Mouse (Mus musculus) heart, embryonic 12.5 days (tissue): ENCODE results near the gene Klhl36. TPM values are rescaled to one million over a fixed set of nuclear protein-coding genes. Genes with fewer than 3 reads are reported as not detected.
"Not testable (repeated sequence)": the region's sequence is repeated elsewhere in the genome, so short reads cannot be mapped to it uniquely, and the experiment has no call there.

Experiments
- ATAC-seq: fragments of 200-750 bp; cut with Nextera tagmentation; 2 replicates; pipeline ENCODE4 v1.8.0; 2017; ENCODE audit warnings: moderate TSS enrichment, moderate library complexity; ENCODE audit not compliant: insufficient number of reproducible peaks, low FRiP score
- H3K27ac ChIP-seq: fragments of 300-500 bp; sonication (generic); 2 replicates; pipeline ENCODE4 v1.5.1; 2016; ENCODE audit warnings: mild to moderate bottlenecking, moderate library complexity; ENCODE audit not compliant: poor library complexity, severe bottlenecking
- H3K27me3 ChIP-seq: fragments of 300-500 bp; sonication (generic); replicated peaks from 2 replicates; pipeline ENCODE4 v1.6.1; 2016; ENCODE audit warnings: mild to moderate bottlenecking, moderate library complexity
- H3K36me3 ChIP-seq: fragments of 300-500 bp; sonication (generic); 2 replicates; pipeline ENCODE4 v1.6.1; 2016; ENCODE audit warnings: mild to moderate bottlenecking, moderate library complexity
- H3K4me1 ChIP-seq: fragments of 300-500 bp; sonication (generic); replicated peaks from 2 replicates; pipeline ENCODE4 v1.6.1; 2016; ENCODE audit warnings: mild to moderate bottlenecking
- H3K4me2 ChIP-seq: fragments of 300-500 bp; sonication (generic); 2 replicates; pipeline ENCODE4 v1.6.1; 2016; ENCODE audit warnings: mild to moderate bottlenecking, moderate library complexity
- H3K4me3 ChIP-seq: fragments of 300-500 bp; sonication (generic); 2 replicates; pipeline ENCODE4 v1.5.1; 2016; ENCODE audit warnings: mild to moderate bottlenecking
- H3K9ac ChIP-seq: fragments of 300-500 bp; sonication (generic); 2 replicates; pipeline ENCODE4 v1.6.1; 2016; ENCODE audit warnings: mild to moderate bottlenecking, moderate library complexity
- H3K9me3 ChIP-seq: fragments of 300-500 bp; sonication (generic); replicated peaks from 2 replicates; pipeline ENCODE4 v1.6.1; 2016; ENCODE audit warnings: mild to moderate bottlenecking, moderate library complexity
- WGBS: fragments of 180-500 bp; shearing (Covaris S2); methylation state at CpG from one replicate; pipeline ENCODE4 v1.1.7; 2016; 5-methylcytosine and 5-hydroxymethylcytosine counted together
- polyA plus RNA-seq: library from polyadenylated mRNA; unstranded; fragments of >200 nt; fragmentation: Nextera tagmentation; extraction: Ambion mirVana; gene quantifications from 2 replicates; pipeline ENCODE4 v1.2.1, GENCODE M21; 2016

The Klhl36 gene
- polyA plus RNA-seq, 1 experiment from 2014 or later = 10.3 TPM

- ATAC-seq = no peak
- Histone ChIP-seq H3K27ac (no peak overlapping the region), H3K4me2 (peak overlapping the region; percentile 19), H3K27me3 (0 out of 2 replicates have a peak, but pooled peaks cover 3% of the 10 kb centered on the region), H3K9ac (no peak overlapping the region), H3K4me1 (peaks cover 18% of the 10 kb centered on the region), H3K4me3 (no peak overlapping the region), H3K9me3 (peaks cover 4% of the 10 kb centered on the region; the same call in 1 of the 2 replicates), H3K36me3 (no peaks in the 10 kb centered on the region)
- 27% methylated on average over 8 of the region's 8 CpGs for WGBS
Measured at GRCm38 (mm10) chr8:119844577-119844976, 17.5 kb upstream of the Klhl36 start.

- H3K9me3 ChIP-seq, H3K27ac ChIP-seq, H3K27me3 ChIP-seq, H3K4me2 ChIP-seq, ATAC-seq, H3K4me3 ChIP-seq, H3K9ac ChIP-seq, H3K36me3 ChIP-seq: not testable (repeated sequence)
- H3K4me1 ChIP-seq = peaks cover 14% of the 10 kb centered on the region
- WGBS = 81% methylated on average over 7 of the region's 7 CpGs
Measured at GRCm38 (mm10) chr8:119845741-119846140, 16.3 kb upstream of the Klhl36 start.

DNA sequence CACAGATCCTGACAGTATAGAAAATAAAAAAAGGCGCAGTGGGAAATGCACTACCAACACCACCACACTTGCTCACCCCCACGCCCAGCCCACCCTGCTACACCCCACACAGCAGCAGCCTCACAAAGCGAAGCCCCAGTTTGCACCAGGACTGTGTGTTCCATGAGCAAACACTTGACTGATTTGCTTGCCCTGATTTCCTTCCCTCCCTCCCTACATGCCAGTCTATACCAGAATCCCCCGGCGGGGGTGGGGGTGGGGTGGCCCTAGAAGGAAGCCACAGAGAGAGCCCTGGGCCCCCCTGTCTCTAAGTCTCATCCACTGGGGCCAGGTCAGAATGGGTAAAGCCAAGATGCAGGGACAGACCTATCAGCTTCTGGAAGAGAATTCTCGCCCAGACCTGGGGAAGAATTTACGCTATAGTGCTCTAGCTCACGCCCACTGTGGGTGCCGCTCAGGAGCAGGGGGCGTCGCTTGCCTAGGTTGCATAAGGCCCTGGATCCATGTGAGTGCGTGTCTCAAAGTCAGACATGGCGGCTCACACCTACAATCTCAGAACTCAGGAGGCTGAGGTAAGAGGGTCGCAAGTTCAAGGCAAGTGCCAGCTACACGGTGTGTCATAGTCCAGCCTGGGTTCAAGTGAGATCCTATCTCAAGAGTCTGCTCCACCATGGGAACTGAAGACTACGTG lies 14.7 kb upstream of the Klhl36 start:
- Histone ChIP-seq H3K9me3 (peaks cover 6% of the 10 kb centered on the region; the same call in 1 of the 2 replicates), H3K4me1 (peaks cover 8% of the 10 kb centered on the region), H3K9ac (no peak overlapping the region), H3K27ac (no peak overlapping the region), H3K4me2 (no peak overlapping the region), H3K27me3 (0 out of 2 replicates have a peak, but pooled peaks cover 3% of the 10 kb centered on the region), H3K4me3 (no peak overlapping the region), H3K36me3 (no peaks in the 10 kb centered on the region)
- WGBS = 75% methylated on average over 16 of the region's 16 CpGs
- no peak for ATAC-seq

- no peak for ATAC-seq
- Histone ChIP-seq H3K9ac (no peak overlapping the region), H3K4me1 (peaks cover 6% of the 10 kb centered on the region), H3K27me3 (peaks cover 5% of the 10 kb centered on the region; the same call in 1 of the 2 replicates), H3K4me2 (no peak overlapping the region), H3K36me3 (no peaks in the 10 kb centered on the region), H3K27ac (no peak overlapping the region), H3K4me3 (no peak overlapping the region), H3K9me3 (peaks cover 6% of the 10 kb centered on the region; the same call in 1 of the 2 replicates)
- WGBS = 65% methylated on average over 8 of the region's 8 CpGs
Measured at GRCm38 (mm10) chr8:119853521-119853920, 8.5 kb upstream of the Klhl36 start.

- peaks cover 6% of the 10 kb centered on the region; the same call in 1 of the 2 replicates for H3K9me3 ChIP-seq
- no peak overlapping the region for H3K27ac ChIP-seq
- no peak overlapping the region for H3K9ac ChIP-seq
- H3K36me3 ChIP-seq = no peaks in the 10 kb centered on the region
- peaks cover 6% of the 10 kb centered on the region for H3K4me1 ChIP-seq
- 57% methylated on average over 5 of the region's 5 CpGs for WGBS
- no peak overlapping the region for H3K4me2 ChIP-seq
- ATAC-seq = no peak
- peaks cover 5% of the 10 kb centered on the region; the same call in 1 of the 2 replicates for H3K27me3 ChIP-seq
- H3K4me3 ChIP-seq = no peak overlapping the region
Measured at GRCm38 (mm10) chr8:119854035-119854434, 8.0 kb upstream of the Klhl36 start.

- no peak overlapping the region for H3K27ac ChIP-seq
- 51% methylated on average over 5 of the region's 5 CpGs for WGBS
- no peaks in the 10 kb centered on the region for H3K36me3 ChIP-seq
- no peak for ATAC-seq
- no peak overlapping the region for H3K4me3 ChIP-seq
- H3K9ac ChIP-seq = no peak overlapping the region
- peaks cover 8% of the 10 kb centered on the region for H3K27me3 ChIP-seq
- no peak overlapping the region for H3K4me2 ChIP-seq
- H3K4me1 ChIP-seq = peaks cover 6% of the 10 kb centered on the region
- no peaks in the 10 kb centered on the region for H3K9me3 ChIP-seq
Measured at GRCm38 (mm10) chr8:119855656-119856055, 6.4 kb upstream of the Klhl36 start.

DNA sequence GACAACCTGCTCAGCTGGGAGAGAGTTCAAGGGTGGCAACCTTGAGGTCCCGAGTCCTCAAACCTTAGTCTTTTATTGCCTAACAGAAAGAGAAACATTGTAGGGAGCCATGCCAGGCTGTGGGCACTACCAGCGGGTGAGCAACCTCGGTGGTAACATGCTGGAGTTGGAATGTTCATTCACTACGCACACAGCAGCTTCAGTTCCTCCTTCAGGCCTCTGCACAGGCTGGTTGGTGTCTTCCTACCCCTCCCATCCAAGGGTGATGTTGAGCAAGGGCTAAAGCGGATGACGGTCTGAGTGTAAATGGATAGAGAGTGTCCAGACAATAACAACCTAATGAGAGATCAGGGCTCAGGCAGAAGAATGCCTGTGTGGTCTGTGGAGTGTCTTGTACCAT lies 4.3 kb upstream of the Klhl36 start:
- Histone ChIP-seq H3K9me3 (no peaks in the 10 kb centered on the region), H3K36me3 (no peaks in the 10 kb centered on the region), H3K4me3 (no peak overlapping the region), H3K27ac (no peak overlapping the region), H3K9ac (no peak overlapping the region), H3K4me2 (no peak overlapping the region), H3K27me3 (peaks cover 9% of the 10 kb centered on the region), H3K4me1 (peaks cover 14% of the 10 kb centered on the region)
- ATAC-seq = no peak
- 75% methylated on average over 6 of the region's 6 CpGs for WGBS

GRCm38 (mm10) chr8:119862390-119862734 lies 296 bp downstream of the Klhl36 start:
- peaks cover 5% of the 10 kb centered on the region; the same call in 1 of the 2 replicates for H3K36me3 ChIP-seq
- peaks cover 18% of the 10 kb centered on the region for H3K4me1 ChIP-seq
- H3K4me2 ChIP-seq = peak overlapping the region; percentile 85
- peak; percentile 26 for ATAC-seq
- H3K4me3 ChIP-seq = peak overlapping the region; percentile 83
- H3K9me3 ChIP-seq = no peaks in the 10 kb centered on the region
- 2% methylated on average over 19 of the region's 19 CpGs for WGBS
- H3K27ac ChIP-seq = peak overlapping the region; percentile 49
- peak overlapping the region; percentile 85 for H3K9ac ChIP-seq
- peaks cover 28% of the 10 kb centered on the region; the same call in 1 of the 2 replicates for H3K27me3 ChIP-seq

DNA sequence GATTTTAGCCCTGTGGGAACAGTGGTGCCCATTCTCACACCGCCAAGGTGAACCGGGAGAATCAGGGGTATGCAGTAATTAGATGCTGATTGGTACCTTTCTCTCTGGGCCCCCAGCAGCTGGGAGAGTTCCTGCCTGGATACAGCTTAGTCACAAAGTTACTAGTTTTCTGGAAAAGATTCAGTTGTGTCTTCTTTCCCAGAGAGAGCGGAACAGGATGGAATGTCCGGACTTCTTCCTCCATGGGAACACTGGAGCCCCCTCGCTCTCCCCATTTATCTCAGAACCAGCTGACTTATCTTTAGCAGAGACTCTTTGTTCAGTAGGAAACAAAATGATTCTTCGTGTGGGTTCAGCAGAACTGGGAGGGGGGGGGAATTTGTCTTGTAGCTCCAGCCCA lies 683 bp downstream of the Klhl36 start:
- WGBS = 5% methylated on average over 6 of the region's 6 CpGs
- H3K27ac ChIP-seq = 0 out of 2 replicates have a peak overlapping the region, but pooled peaks have one; percentile 49
- H3K4me2 ChIP-seq = peak overlapping the region; percentile 85
- H3K4me1 ChIP-seq = peaks cover 18% of the 10 kb centered on the region
- peak overlapping the region; percentile 85 for H3K9ac ChIP-seq
- ATAC-seq = no peak; the same call in 1 of the 2 replicates
- peaks cover 5% of the 10 kb centered on the region; the same call in 1 of the 2 replicates for H3K36me3 ChIP-seq
- H3K4me3 ChIP-seq = peak overlapping the region; percentile 83
- peaks cover 24% of the 10 kb centered on the region; the same call in 1 of the 2 replicates for H3K27me3 ChIP-seq
- H3K9me3 ChIP-seq = no peaks in the 10 kb centered on the region

DNA sequence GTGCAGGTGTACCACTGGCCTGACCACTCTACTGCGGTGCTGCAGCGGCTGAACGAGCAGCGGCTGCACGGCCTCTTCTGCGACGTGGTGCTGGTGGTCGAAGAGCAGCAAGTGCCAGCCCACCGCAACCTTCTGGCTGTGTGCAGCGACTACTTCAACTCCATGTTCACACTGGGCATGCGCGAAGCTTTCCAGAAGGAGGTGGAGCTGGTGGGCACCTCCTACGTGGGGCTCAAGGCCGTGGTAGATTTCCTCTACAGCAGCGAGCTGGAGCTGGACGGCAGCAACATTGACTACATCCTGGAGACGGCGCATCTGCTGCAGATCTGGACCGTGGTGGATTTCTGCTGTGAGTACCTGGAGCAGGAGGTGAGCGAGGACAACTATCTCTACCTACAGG lies 7.5 kb downstream of the Klhl36 start:
- no peak for ATAC-seq
- 78% methylated on average over 20 of the region's 20 CpGs for WGBS
- Histone ChIP-seq H3K4me2 (no peak overlapping the region), H3K4me1 (no peaks in the 10 kb centered on the region), H3K4me3 (no peak overlapping the region), H3K36me3 (peaks cover 55% of the 10 kb centered on the region), H3K27me3 (peaks cover 15% of the 10 kb centered on the region), H3K9me3 (peaks cover 13% of the 10 kb centered on the region), H3K9ac (no peak overlapping the region), H3K27ac (no peak overlapping the region)

DNA sequence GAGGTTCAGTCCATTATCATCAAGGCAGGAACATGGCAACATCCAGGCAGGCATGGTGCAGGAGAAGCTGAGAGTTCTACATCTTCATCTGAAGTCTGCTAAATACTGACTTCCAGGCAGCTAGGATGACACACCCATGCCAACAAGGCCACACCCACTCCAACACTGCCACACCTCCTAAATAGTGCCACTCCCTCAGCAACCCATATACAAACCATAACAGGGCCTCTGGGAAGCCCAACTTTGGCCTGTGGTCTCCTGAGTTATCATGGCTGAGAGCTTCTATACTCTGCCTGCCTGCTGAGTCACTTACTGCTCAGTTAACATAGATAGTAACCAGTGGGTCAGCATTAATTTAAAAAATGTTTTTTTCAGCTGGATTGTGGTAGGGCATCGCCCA lies 11.1 kb downstream of the Klhl36 start:
- WGBS = 93% methylated on average over 1 of the region's 1 CpGs
- Histone ChIP-seq H3K9me3 (peaks cover 13% of the 10 kb centered on the region), H3K27ac (no peak overlapping the region), H3K27me3 (peaks cover 9% of the 10 kb centered on the region), H3K36me3 (peaks cover 63% of the 10 kb centered on the region), H3K4me1 (no peaks in the 10 kb centered on the region), H3K9ac (no peak overlapping the region), H3K4me2 (no peak overlapping the region), H3K4me3 (no peak overlapping the region)
- no peak for ATAC-seq
